Mouse (Mus musculus) cerebral cortex, adult 2 months (tissue): Measurements from ENCODE around the gene Myo5c.

ENCODE experiments used
- WGBS: fragments of 180-500 bp; shearing (Covaris S2); methylation state at CpG from one replicate; pipeline ENCODE4 v1.1.7; 2018; 5-methylcytosine and 5-hydroxymethylcytosine counted together

The Myo5c gene

GRCm38 (mm10) chr9:75231841-75232746 lies at the start of gene Myo5c:
Gene Myo5c (plus strand): TSS chr9:75232020.
- 11% methylated on average over 48 of the region's 48 CpGs for WGBS

GRCm38 (mm10) chr9:75187646-75188260 lies 44.1 kb upstream of the Myo5c start:
- WGBS, result 43% methylated on average over 3 of the region's 3 CpGs

- 46% methylated on average over 4 of the region's 4 CpGs for WGBS
Observed at GRCm38 (mm10) chr9:75193858-75194257, 38.0 kb upstream of the Myo5c start.

- 13% methylated on average over 2 of the region's 2 CpGs for WGBS
Observed at GRCm38 (mm10) chr9:75196335-75196734, 35.5 kb upstream of the Myo5c start.

GRCm38 (mm10) chr9:75197297-75197696 lies 34.5 kb upstream of the Myo5c start:
- 30% methylated on average over 6 of the region's 6 CpGs for WGBS

- 73% methylated on average over 1 of the region's 1 CpGs for WGBS
Observed at GRCm38 (mm10) chr9:75201506-75201905, 30.3 kb upstream of the Myo5c start.

- 55% methylated on average over 2 of the region's 2 CpGs for WGBS
Observed at GRCm38 (mm10) chr9:75202036-75202435, 29.8 kb upstream of the Myo5c start.

GRCm38 (mm10) chr9:75209246-75209645 lies 22.6 kb upstream of the Myo5c start:
- WGBS, result 50% methylated on average over 1 of the region's 1 CpGs

GRCm38 (mm10) chr9:75210269-75210668 lies 21.6 kb upstream of the Myo5c start:
- WGBS, result 70% methylated on average over 2 of the region's 2 CpGs

- WGBS, result 69% methylated on average over 11 of the region's 11 CpGs
Observed at GRCm38 (mm10) chr9:75214743-75215413, 16.9 kb upstream of the Myo5c start.

- 40% methylated on average over 5 of the region's 5 CpGs for WGBS
Observed at GRCm38 (mm10) chr9:75219942-75220341, 11.9 kb upstream of the Myo5c start.

GRCm38 (mm10) chr9:75221420-75222287 lies 10.2 kb upstream of the Myo5c start:
- 61% methylated on average over 10 of the region's 10 CpGs for WGBS

- WGBS, result 45% methylated on average over 8 of the region's 8 CpGs
Observed at GRCm38 (mm10) chr9:75232860-75233259, 1.0 kb downstream of the Myo5c start.

- WGBS, result 61% methylated on average over 7 of the region's 7 CpGs
Observed at GRCm38 (mm10) chr9:75234271-75234741, 2.5 kb downstream of the Myo5c start.

- WGBS, result 41% methylated on average over 12 of the region's 12 CpGs
Observed at GRCm38 (mm10) chr9:75234983-75235627, 3.3 kb downstream of the Myo5c start.

- WGBS, result 76% methylated on average over 2 of the region's 2 CpGs
Observed at GRCm38 (mm10) chr9:75235696-75236095, 3.9 kb downstream of the Myo5c start.

- 75% methylated on average over 12 of the region's 12 CpGs for WGBS
Observed at GRCm38 (mm10) chr9:75236416-75237308, 4.8 kb downstream of the Myo5c start.

GRCm38 (mm10) chr9:75238179-75238578 lies 6.4 kb downstream of the Myo5c start:
- WGBS, result 83% methylated on average over 3 of the region's 3 CpGs

- WGBS, result 40% methylated on average over 6 of the region's 6 CpGs
Observed at GRCm38 (mm10) chr9:75243052-75243451, 11.2 kb downstream of the Myo5c start.
